Mouse (Mus musculus) C2C12 (cell line): ENCODE data around the gene Pawr.

Experiments used
- CEBPB ChIP-seq: IDR thresholded peaks from one replicate; pipeline ENCODE4 v1.6.1; 2011; ENCODE audit warnings: low read depth, mild to moderate bottlenecking, control low read depth, moderate library complexity
- CTCF ChIP-seq: IDR thresholded peaks from one replicate; pipeline ENCODE4 v1.5.1; 2011; ENCODE audit not compliant: control insufficient read depth, insufficient read depth, insufficient read length
- MAX ChIP-seq: IDR thresholded peaks from one replicate; pipeline ENCODE4 v1.6.1; 2011; ENCODE audit warnings: mild to moderate bottlenecking, control low read depth
- MYOG ChIP-seq: IDR thresholded peaks from one replicate; pipeline ENCODE4 v1.6.1; 2011; ENCODE audit not compliant: control insufficient read depth, insufficient read length; ENCODE audit errors: extremely low read depth
- USF1 ChIP-seq: IDR thresholded peaks from one replicate; pipeline ENCODE4 v1.6.1; 2011; ENCODE audit warnings: low read depth, mild to moderate bottlenecking, control low read depth, moderate library complexity

DNA sequence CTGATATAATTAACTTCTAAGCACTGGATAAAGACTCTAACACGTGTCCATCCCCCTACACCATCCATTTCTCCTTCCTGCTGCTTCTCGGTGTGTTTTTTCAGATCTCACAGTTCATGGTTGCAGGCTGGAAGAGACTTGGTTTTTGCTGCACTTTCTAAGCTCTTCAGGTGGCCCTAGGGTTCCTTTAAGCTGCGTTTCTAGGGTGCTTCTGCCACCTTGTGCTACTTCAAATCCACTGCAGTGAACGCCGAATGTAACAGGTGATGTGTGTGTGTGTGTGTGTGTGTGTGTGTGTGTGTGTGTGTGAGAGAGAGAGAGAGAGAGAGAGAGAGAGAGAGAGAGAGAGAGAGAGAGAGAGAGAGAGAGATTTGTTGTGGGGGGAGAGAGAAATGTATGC lies 103.7 kb downstream of the Pawr start:
- TF ChIP-seq CTCF (peak; percentile 10), CEBPB (no peak), USF1 (no peak), MYOG (no peak), MAX (no peak)
